Mouse (Mus musculus) MEL (cell line): ENCODE measurements around the gene Apbb1. TPM values are rescaled to one million over a fixed set of nuclear protein-coding genes. Genes with fewer than 3 reads are reported as not detected.

Experiments
- DNase-seq: peaks from one replicate; pipeline ENCODE4 v3.0.0; 2011; ENCODE audit warnings: low read depth, low spot score
- H3K27ac ChIP-seq: 2 replicates; pipeline ENCODE4 v1.5.1; 2012; ENCODE audit warnings: low read depth, mild to moderate bottlenecking, control low read depth, low read length, moderate library complexity; ENCODE audit not compliant: control insufficient read depth
- H3K27me3 ChIP-seq, 2 experiments: fragments of 150-350 bp in 1 of 2; sonication (generic) in 1 of 2; 2 replicates each; pipeline ENCODE4 v1.6.1; 2012; ENCODE audit warnings: low read length in 2 of 2, mild to moderate bottlenecking in 2 of 2, improper control_type of control experiment in 1 of 2, moderate library complexity in 1 of 2; ENCODE audit not compliant: insufficient read depth in 2 of 2, control insufficient read depth in 1 of 2
- H3K36me3 ChIP-seq, 2 experiments: 2 replicates each; pipeline ENCODE4 v1.6.1; 2012 to 2014; ENCODE audit warnings: low read length in 2 of 2, improper control_type of control experiment in 1 of 2, inconsistent platforms in 1 of 2, mild to moderate bottlenecking in 1 of 2; ENCODE audit not compliant: insufficient read depth in 2 of 2, control insufficient read depth in 1 of 2
- H3K4me1 ChIP-seq, 2 experiments: fragments of 150-350 bp in 1 of 2; sonication (generic) in 1 of 2; 2 replicates each; pipeline ENCODE4 v1.6.1; 2012; ENCODE audit warnings: low read length in 2 of 2, improper control_type of control experiment in 1 of 2, mild to moderate bottlenecking in 1 of 2; ENCODE audit not compliant: insufficient read depth in 2 of 2, control insufficient read depth in 1 of 2
- H3K4me3 ChIP-seq, 2 experiments: fragments of 150-350 bp in 1 of 2; sonication (generic) in 1 of 2; 2 replicates each; pipeline ENCODE4 v1.5.1; 2012; ENCODE audit warnings: low read depth in 2 of 2, low read length in 2 of 2, mild to moderate bottlenecking in 2 of 2, moderate library complexity in 2 of 2, control low read depth in 1 of 2, improper control_type of control experiment in 1 of 2; ENCODE audit not compliant: control insufficient read depth in 1 of 2, insufficient read depth in 1 of 2
- H3K79me2 ChIP-seq: 2 replicates; pipeline ENCODE4 v1.6.1; 2012; ENCODE audit warnings: mild to moderate bottlenecking, low read length, moderate library complexity; ENCODE audit not compliant: control insufficient read depth, poor library complexity, insufficient read depth
- H3K9ac ChIP-seq: 2 replicates; pipeline ENCODE4 v1.6.1; 2012; ENCODE audit warnings: low read depth, mild to moderate bottlenecking, control low read depth, low read length, moderate library complexity; ENCODE audit not compliant: control insufficient read depth, poor library complexity, severe bottlenecking
- H3K9me3 ChIP-seq: fragments of 150-350 bp; sonication (generic); replicated peaks from 2 replicates; pipeline ENCODE4 v1.6.1; 2012; ENCODE audit warnings: mild to moderate bottlenecking, low read length, improper control_type of control experiment, moderate library complexity; ENCODE audit not compliant: insufficient read depth
- BHLHE40 ChIP-seq: IDR thresholded peaks from 2 replicates; pipeline ENCODE4 v1.6.1; 2012; ENCODE audit warnings: low read depth, mild to moderate bottlenecking, inconsistent platforms, low read length, improper control_type of control experiment, borderline replicate concordance
- CHD2 ChIP-seq: IDR thresholded peaks from 2 replicates; pipeline ENCODE4 v1.6.1; 2011; ENCODE audit warnings: low read length, improper control_type of control experiment
- ELF1 ChIP-seq: IDR thresholded peaks from 2 replicates; pipeline ENCODE4 v1.6.1; 2014; ENCODE audit warnings: low read depth, mild to moderate bottlenecking, inconsistent platforms, low read length, improper control_type of control experiment, moderate library complexity
- ETS1 ChIP-seq: IDR thresholded peaks from 2 replicates; pipeline ENCODE4 v1.6.1; 2012; ENCODE audit warnings: low read depth, mild to moderate bottlenecking, inconsistent platforms, low read length, improper control_type of control experiment, moderate library complexity
- JUND ChIP-seq: IDR thresholded peaks from 2 replicates; pipeline ENCODE4 v1.6.1; 2011; ENCODE audit warnings: low read depth, mild to moderate bottlenecking, improper control_type of control experiment, low read length
- KAT2A ChIP-seq: conservative IDR thresholded peaks from 2 replicates; pipeline ENCODE4 v1.6.1; 2012; ENCODE audit warnings: low read depth, low read length, improper control_type of control experiment, inconsistent platforms
- MAX ChIP-seq: IDR thresholded peaks from 2 replicates; pipeline ENCODE4 v1.6.1; 2011; ENCODE audit warnings: low read length, improper control_type of control experiment
- MEF2A ChIP-seq: IDR thresholded peaks from 2 replicates; pipeline ENCODE4 v1.6.1; 2014; ENCODE audit warnings: low read depth, mild to moderate bottlenecking, inconsistent platforms, low read length, improper control_type of control experiment; ENCODE audit not compliant: poor library complexity, insufficient replicate concordance, severe bottlenecking; ENCODE audit errors: extremely low read depth
- MXI1 ChIP-seq: IDR thresholded peaks from 2 replicates; pipeline ENCODE4 v1.6.1; 2011; ENCODE audit warnings: mild to moderate bottlenecking, low read depth, low read length, improper control_type of control experiment
- NELFE ChIP-seq: IDR thresholded peaks from 2 replicates; pipeline ENCODE4 v1.6.1; 2011; ENCODE audit warnings: low read depth, low read length, improper control_type of control experiment
- NRF1 ChIP-seq: IDR thresholded peaks from 2 replicates; pipeline ENCODE4 v1.6.1; 2014; ENCODE audit warnings: low read depth, mild to moderate bottlenecking, inconsistent platforms, low read length, improper control_type of control experiment, moderate library complexity; ENCODE audit not compliant: poor library complexity, insufficient read depth, severe bottlenecking
- POLR2A ChIP-seq, 2 experiments: IDR thresholded peaks; 2 replicates each; pipeline ENCODE4 v1.6.1; 2011 to 2012; ENCODE audit warnings: low read length in 2 of 2, mild to moderate bottlenecking in 2 of 2, control low read depth in 1 of 2, improper control_type of control experiment in 1 of 2, low read depth in 1 of 2, moderate library complexity in 1 of 2; ENCODE audit not compliant: control insufficient read depth in 1 of 2, insufficient read depth in 1 of 2, poor library complexity in 1 of 2
- POLR2AphosphoS2 ChIP-seq: IDR thresholded peaks from 2 replicates; pipeline ENCODE4 v1.6.1; 2011; ENCODE audit warnings: low read length, improper control_type of control experiment
- POLR2AphosphoS5 ChIP-seq: IDR thresholded peaks from 2 replicates; pipeline ENCODE4 v1.6.1; 2012; ENCODE audit warnings: low read depth, borderline replicate concordance, mild to moderate bottlenecking, inconsistent platforms, low read length, moderate library complexity, mixed read lengths
- RCOR1 ChIP-seq: IDR thresholded peaks from 2 replicates; pipeline ENCODE4 v1.6.1; 2012; ENCODE audit warnings: low read depth, mild to moderate bottlenecking, inconsistent platforms, low read length, improper control_type of control experiment
- SMC3 ChIP-seq: IDR thresholded peaks from 2 replicates; pipeline ENCODE4 v1.6.1; 2011; ENCODE audit warnings: low read depth, low read length, improper control_type of control experiment
- TAL1 ChIP-seq: IDR thresholded peaks from 2 replicates; pipeline ENCODE4 v1.6.1; 2012; ENCODE audit warnings: mild to moderate bottlenecking, inconsistent platforms, low read length, moderate library complexity, mixed read lengths
- TBP ChIP-seq: IDR thresholded peaks from 2 replicates; pipeline ENCODE4 v1.8.0; 2011; ENCODE audit warnings: low read depth, low read length, improper control_type of control experiment
- TCF12 ChIP-seq: IDR thresholded peaks from 2 replicates; pipeline ENCODE4 v1.6.1; 2014; ENCODE audit warnings: low read depth, mild to moderate bottlenecking, inconsistent platforms, low read length, improper control_type of control experiment, moderate library complexity
- UBTF ChIP-seq: IDR thresholded peaks from 2 replicates; pipeline ENCODE4 v1.6.1; 2012; ENCODE audit warnings: low read depth, mild to moderate bottlenecking, inconsistent platforms, low read length, improper control_type of control experiment, moderate library complexity, borderline replicate concordance; ENCODE audit not compliant: insufficient read depth
- USF1 ChIP-seq: IDR thresholded peaks from 2 replicates; pipeline ENCODE4 v1.6.1; 2014; ENCODE audit warnings: low read depth, mild to moderate bottlenecking, inconsistent platforms, low read length, improper control_type of control experiment, moderate library complexity
- ZKSCAN1 ChIP-seq: IDR thresholded peaks from 2 replicates; pipeline ENCODE4 v1.6.1; 2012; ENCODE audit warnings: low read depth, mild to moderate bottlenecking, inconsistent platforms, low read length, improper control_type of control experiment, moderate library complexity
- ZMIZ1 ChIP-seq: IDR thresholded peaks from 2 replicates; pipeline ENCODE4 v1.6.1; 2012; ENCODE audit warnings: low read depth, mild to moderate bottlenecking, inconsistent platforms, low read length, improper control_type of control experiment, moderate library complexity
- ZNF384 ChIP-seq: IDR thresholded peaks from 2 replicates; pipeline ENCODE4 v1.6.1; 2012; ENCODE audit warnings: low read depth, mild to moderate bottlenecking, inconsistent platforms, low read length, improper control_type of control experiment
- polyA plus RNA-seq, 2 experiments: library from polyadenylated mRNA; stranded (reverse) in 1 of 2; unstranded in 1 of 2; fragments of >175 nt in 1 of 2; fragments of >200 nt in 1 of 2; gene quantifications; 2 replicates each; pipeline versions ENCODE4 v1.2.1 to v1.2.4; 2012; ENCODE audit warnings: low replicate concordance in 2 of 2, low read depth in 1 of 2; ENCODE audit not compliant: insufficient read length in 2 of 2, insufficient read depth in 1 of 2, missing spikeins in 1 of 2
- total RNA-seq: library from RNA; depleted of rRNA; stranded (reverse); fragments of 300-350 nt; gene quantifications from 2 replicates; pipeline ENCODE4 v1.2.3, GENCODE M21; 2012

Apbb1 gene
- total and polyA plus RNA-seq, 3 experiments = 0.13 TPM; not detected in 2

DNA sequence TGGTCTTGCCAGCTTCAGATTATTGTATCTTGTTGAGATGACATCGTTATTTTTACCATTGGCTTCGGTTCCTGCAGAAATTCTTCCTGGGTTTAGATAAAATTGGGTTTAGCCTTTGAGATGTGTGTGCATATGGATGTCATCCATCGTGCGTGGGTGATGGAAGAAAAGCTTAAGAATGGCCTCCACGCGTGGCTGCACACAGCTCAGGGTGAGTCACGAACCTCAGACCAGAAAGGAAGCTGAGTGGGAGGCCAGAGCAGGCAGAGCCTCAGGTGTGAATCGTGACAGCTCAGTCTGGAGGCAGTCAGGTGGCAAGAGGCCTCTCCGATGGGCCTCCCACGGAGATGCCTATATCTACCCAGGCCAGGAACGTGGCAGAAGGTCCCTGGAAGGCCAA, 62.1 kb downstream of the Apbb1 start:
- Histone ChIP-seq H3K9ac (no peak overlapping the region), H3K27me3 (peaks cover 0 to 8% of the 10 kb centered on the region in 2 experiments; a peak in 3 of 4 replicates), H3K27ac (no peak overlapping the region), H3K9me3 (no peaks in the 10 kb centered on the region), H3K4me3 (no peak overlapping the region), H3K36me3 (no peaks in the 10 kb centered on the region), H3K4me1 (no peaks in the 10 kb centered on the region), H3K79me2 (no peaks in the 10 kb centered on the region)
- TF ChIP-seq NRF1 (no peak), MAX (no peak), POLR2AphosphoS5 (no peak), TCF12 (no peak), TAL1 (no peak), TBP (no peak), NELFE (no peak), ETS1 (no peak), SMC3 (no peak), MEF2A (no peak), JUND (no peak), CHD2 (no peak), ZMIZ1 (no peak), BHLHE40 (no peak), POLR2A (IDR thresholded peaks at IDR 0.05; ENCODE audit: control insufficient read depth in 1 of 2, insufficient read depth in 1 of 2, low read depth in 1 of 2, low read length in 2 of 2, poor library complexity in 1 of 2) (no peak), POLR2AphosphoS2 (no peak), USF1 (no peak), RCOR1 (no peak), KAT2A (no peak)
- DNase-seq = no peak

DNA sequence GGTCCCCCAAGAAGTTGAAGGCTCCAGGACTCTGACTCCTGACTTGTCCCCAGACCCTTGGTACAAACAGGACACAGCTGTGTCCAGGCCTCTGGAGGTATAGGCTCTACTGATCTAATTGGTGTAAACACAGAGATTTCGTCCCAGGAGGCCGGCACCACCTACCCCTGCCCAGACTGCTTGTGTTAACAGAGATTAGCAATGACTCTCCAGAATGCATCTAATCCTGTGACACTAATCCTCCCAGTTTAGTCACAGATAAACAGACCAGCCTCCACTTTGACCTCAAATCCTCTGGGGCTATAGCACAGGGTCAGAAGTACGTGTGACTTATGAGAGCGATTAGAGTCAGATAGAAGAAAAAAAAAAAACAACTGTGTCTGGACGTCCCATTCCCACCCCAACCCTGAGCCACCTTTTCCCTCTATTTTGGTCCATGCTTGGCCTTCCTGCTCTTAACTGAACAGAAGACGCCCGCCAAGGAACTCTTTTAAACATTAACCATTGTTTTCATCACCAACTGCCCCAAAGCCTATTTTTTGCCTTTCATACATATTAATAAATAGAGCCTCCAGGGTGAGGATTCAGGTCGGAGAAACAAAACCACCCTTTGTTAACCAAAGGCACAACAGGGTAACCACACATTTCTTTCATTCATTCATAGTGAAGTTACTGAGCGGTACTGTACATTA, 64.6 kb downstream of the Apbb1 start:
- no peak overlapping the region for H3K4me3 ChIP-seq
- no peak overlapping the region for H3K27ac ChIP-seq
- no peak for DNase-seq
- peaks cover 0 to 8% of the 10 kb centered on the region in 2 experiments; a peak in 3 of 4 replicates for H3K27me3 ChIP-seq
- H3K79me2 ChIP-seq = no peaks in the 10 kb centered on the region
- TF ChIP-seq NRF1 (no peak), MXI1 (no peak), ZKSCAN1 (no peak), USF1 (no peak), ELF1 (no peak), TCF12 (no peak), CHD2 (no peak), ZNF384 (no peak), UBTF (no peak), POLR2AphosphoS5 (no peak)
- H3K9ac ChIP-seq = no peak overlapping the region
- H3K4me1 ChIP-seq = no peaks in the 10 kb centered on the region
- H3K9me3 ChIP-seq = no peaks in the 10 kb centered on the region
- H3K36me3 ChIP-seq = no peaks in the 10 kb centered on the region
